Mouse (Mus musculus) gastrocnemius, postnatal 10 days (tissue): ENCODE measurements around the gene Aqp2. TPM values are rescaled to one million over a fixed set of nuclear protein-coding genes. Genes with fewer than 3 reads are reported as not detected.
A peak's percentile ranks its signal among the peaks of the same experiment; 100 is the strongest.

Experiments
- DNase-seq: peaks from one replicate; pipeline ENCODE4 v3.0.0; 2021; ENCODE audit warnings: mixed read lengths
- total RNA-seq, 2 experiments: library from RNA; stranded (reverse); gene quantifications; 2 replicates each; pipeline ENCODE4 v1.2.3; 2021

Gene Aqp2
- total RNA-seq, 2 experiments from 2014 or later = not detected

GRCm38 (mm10) chr15:99590429-99591084 is 11.7 kb downstream of the Aqp2 start, which contains the start of gene Aqp5:
Gene Aqp5 (plus strand): TSS chr15:99590782.
- DNase-seq = no peak

- DNase-seq = no peak
Observed at GRCm38 (mm10) chr15:99592177-99592576, 13.3 kb downstream of the Aqp2 start.

DNA sequence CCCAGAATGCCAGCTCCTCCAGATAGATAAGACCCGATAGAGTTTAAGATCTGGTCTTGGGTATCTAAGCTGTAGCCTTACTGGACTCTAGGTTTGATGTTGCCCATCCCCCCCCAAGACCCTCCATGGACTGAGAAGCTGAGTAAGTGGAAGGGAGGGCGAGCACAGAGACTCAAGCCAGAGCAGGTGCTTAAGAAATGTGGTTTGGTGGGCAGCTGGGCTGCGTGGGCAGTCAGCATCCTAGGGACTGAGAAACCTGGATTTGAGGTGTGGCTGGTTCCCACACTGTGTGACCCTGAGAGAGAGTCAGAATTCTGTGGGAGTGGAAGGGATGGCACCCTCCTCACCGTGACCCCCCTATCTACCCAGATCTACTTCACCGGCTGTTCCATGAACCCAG is 14.0 kb downstream of the Aqp2 start:
- no peak for DNase-seq

- DNase-seq = no peak
Observed at GRCm38 (mm10) chr15:99594951-99595350, 16.1 kb downstream of the Aqp2 start.

DNA sequence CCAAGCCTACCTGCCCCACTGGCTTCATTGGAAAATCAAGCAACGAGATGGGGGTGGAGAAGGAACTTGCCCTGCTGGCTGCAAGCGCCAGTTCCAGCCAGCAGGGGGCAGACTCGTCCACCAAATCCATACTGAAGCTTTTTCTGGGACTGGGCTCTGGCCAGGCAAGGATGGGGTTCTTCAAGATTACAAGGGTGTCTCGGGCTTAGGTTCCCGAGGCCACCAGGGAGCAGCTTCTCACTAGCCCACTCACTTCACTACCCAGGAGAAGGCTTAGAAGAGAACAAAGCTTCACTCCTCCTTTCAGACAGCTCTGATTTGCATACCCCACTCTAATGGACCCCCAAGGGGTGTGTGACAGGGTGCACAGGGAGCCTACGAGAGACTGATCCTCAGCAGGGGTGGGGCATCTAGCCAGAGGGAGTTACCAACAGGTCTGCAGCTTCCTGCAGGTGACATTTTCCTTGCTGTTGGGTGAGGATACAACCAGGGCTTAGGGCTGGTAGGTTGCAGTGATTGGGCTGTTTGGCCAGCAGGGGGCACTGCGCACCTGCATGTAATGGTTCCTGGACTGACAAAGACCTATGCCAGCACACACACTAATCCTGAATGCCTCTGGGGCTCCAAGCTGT is 17.3 kb downstream of the Aqp2 start:
- peak; percentile 89 for DNase-seq

DNA sequence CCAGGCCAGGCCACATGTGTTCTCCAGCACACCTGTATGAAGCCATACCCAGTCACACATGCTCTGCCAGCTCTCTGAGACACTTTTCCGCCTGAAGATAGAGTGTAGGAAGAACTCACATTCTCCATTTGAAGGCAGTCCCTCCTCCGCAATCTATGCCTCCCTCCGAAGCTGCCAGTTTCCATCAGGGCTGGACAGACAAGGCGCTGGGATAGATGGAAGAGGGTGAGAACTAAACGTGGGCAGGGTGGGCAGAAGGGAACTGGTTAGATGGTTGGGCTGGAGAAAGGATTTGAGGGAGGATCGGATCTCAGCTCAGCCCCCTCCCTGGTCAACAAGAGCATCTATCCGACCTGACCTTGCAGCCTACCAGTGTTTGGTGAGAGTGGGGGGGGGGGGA is 18.0 kb downstream of the Aqp2 start:
- DNase-seq = no peak

DNA sequence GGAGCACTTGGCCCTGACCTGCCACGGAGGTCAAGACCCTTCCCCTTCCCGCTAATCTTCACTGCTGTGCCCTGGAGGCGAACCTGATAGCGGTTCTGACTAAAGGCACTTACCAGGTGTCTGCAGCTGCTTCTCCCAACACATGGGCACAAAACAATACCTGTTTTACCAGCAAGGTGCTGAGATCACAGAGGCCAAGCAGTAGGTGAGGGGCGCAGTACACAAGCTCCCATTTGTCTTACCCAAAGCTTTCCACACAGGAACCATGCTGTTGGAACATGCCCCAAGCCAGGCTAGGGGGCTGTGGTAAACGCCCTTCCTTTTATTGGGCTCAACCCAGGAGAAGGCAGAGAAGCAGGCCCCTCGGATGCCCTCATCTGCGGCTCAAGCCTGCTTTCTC is 18.7 kb downstream of the Aqp2 start:
- DNase-seq = no peak

DNA sequence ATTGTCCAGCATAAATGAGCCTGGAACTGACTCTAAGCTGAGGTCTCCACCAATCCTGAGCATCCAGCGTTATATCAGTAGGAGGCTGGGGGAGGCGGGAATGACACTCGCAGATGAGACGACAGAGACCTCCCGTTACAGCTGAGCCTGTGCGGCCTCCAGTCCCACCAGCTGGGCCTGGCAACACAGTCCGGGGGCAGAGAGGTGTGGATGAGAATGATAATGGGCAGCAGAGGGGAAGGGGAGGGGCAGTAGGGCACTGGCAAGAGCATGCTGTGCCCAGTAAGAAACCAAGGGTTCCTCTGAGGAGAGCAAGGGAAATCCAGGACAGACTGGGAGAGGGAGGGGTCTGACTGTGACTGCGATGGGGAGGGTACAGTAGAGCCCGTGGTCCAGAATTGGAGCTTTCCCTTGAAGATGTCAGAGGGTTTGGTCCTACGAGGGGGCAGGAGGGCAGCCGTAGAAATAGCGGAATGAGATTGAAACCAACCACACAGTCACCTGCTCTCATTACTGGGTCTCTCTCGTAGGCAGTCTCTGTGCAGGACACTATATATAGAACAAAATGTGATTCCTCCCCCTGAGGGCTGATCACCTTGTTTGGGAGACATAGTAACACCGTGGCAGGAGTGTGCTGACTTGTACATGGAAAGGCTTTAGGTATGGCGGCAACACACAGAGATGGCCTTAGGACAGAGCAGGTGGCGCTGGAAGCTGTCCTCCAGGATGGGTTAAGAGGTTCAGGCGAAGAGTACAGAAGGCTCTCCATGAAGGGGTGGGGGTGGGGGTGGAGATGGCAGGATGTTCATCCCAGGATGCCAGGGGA is 20.6 kb downstream of the Aqp2 start:
- no peak for DNase-seq

- no peak for DNase-seq
Observed at GRCm38 (mm10) chr15:99600986-99601822, 22.3 kb downstream of the Aqp2 start, which contains the start of gene Aqp6. Gene Aqp6 (plus strand): TSS chr15:99601400.

DNA sequence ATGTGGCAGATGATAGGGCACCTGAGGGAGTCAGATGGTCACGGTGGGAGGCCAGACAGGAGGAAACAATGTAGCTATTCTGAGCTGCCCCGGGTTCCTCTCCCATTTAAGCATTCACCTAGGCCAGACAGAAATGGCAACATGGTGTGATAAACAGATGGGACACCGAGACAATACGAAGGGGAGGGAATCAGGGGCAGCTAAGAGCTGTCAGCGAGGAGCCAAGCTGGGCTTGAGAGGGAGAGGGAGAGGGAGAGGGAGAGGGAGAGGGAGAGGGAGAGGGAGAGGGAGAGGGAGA is 22.9 kb downstream of the Aqp2 start:
- no peak for DNase-seq

DNA sequence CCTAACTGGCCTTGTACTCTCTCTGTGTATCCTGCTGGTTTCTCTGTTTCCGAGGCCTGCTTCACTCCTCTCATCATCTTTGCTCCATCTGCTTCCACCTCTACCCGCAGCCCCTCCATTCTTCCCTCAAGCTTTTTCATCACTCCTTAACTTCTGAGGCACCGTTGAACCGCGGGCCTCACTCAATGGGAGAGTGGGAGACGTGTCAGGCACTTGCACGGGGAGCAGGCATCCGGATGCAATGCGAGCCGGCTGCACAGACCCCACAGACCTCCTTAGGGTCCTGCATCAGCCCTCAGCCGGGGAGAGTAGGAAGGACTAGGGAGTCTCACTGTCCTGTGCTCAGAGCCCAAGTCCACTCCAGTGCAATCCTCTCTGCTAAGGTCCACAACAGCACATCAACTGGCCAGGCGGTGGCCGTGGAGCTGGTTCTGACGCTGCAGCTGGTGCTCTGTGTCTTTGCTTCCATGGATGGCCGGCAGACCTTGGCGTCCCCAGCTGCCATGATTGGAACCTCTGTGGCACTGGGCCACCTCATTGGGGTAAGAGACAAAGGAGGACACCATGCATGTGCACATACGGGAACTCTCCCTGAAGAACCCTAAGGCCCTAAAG is 23.5 kb downstream of the Aqp2 start:
- no peak for DNase-seq

GRCm38 (mm10) chr15:99603216-99603615 is 24.4 kb downstream of the Aqp2 start:
- DNase-seq = no peak

- no peak for DNase-seq
Observed at GRCm38 (mm10) chr15:99605595-99605994, 26.7 kb downstream of the Aqp2 start.

GRCm38 (mm10) chr15:99606515-99606914 is 27.7 kb downstream of the Aqp2 start:
- DNase-seq = no peak

- no peak for DNase-seq
Observed at GRCm38 (mm10) chr15:99607388-99608113, 28.7 kb downstream of the Aqp2 start.

DNA sequence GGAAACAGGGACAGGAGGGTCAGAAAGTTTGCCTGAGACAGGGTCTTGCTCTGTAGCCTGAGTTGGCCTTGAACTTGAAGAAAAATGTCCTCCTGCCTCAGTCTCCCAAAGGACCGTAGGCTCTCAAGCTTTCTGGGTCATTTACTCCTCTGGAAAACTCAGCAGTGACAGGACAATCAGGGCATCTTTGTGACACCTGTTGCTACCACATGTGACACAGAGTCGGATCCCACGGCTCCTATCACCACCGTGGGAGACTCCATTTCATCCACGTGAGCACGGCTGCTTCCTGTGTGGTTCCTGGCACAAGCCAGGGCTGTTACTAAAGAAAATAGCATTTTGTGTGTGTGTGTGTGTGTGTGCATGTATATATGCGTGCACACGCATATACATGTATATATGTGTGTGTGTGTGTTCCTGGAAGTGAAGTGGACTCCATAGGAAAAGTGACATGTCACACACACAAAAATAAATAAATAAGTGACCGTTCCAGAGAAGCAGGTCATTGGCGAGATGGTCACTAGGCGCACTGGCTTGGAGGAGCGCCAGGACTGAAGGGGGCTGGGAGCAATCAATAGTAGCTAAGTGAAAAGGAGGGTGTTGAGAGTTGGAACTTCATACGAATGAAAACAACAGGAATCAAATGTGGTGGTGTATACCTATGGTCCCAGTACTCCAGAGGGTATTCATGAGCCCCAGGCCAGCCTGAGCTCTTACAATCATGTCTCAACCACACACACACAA is 29.7 kb downstream of the Aqp2 start:
- DNase-seq = no peak

GRCm38 (mm10) chr15:99611563-99611962 is 32.7 kb downstream of the Aqp2 start:
- DNase-seq = no peak

DNA sequence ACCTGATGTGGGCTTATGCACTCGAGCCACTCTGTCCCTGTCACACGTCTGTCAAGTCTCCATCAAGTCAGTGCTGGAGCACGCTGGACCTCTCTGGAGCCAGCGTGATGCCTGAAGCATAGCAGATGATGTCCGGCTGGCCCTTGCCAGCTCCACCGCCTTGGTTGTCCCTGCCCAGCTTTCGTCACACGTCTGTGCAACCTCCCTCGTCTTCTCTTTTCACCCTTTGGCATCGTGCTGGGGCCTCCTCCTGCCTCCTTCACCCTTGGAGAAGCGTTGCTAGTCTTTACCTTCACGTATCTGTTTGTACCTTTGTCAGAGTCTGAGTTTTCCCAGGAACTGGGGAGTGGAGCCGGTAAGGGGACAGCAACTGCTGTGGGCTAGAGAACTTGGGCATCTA is 35.4 kb downstream of the Aqp2 start:
- DNase-seq = no peak

DNA sequence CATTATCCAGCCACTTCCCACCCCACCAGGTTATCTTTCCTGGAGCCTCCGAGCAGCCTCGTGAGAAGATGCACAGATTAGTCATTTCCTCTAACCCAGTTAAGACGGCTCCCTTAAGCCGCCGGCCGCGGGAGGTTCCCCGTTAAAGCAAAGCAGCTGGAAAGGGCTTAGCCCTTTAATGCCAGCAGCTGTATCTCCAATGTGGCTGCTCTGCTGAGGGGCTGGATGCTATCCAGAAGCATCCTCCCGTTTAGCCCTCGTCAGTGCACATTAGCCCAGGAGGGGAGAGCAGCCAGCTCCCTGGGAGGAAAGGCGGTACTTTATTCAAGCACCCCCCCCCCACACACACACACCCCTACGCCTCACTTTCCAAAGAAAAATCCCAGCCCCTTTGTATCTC is 35.9 kb downstream of the Aqp2 start:
- peak; percentile 41 for DNase-seq

- DNase-seq = no peak
Observed at GRCm38 (mm10) chr15:99615246-99615645, 36.4 kb downstream of the Aqp2 start.

DNA sequence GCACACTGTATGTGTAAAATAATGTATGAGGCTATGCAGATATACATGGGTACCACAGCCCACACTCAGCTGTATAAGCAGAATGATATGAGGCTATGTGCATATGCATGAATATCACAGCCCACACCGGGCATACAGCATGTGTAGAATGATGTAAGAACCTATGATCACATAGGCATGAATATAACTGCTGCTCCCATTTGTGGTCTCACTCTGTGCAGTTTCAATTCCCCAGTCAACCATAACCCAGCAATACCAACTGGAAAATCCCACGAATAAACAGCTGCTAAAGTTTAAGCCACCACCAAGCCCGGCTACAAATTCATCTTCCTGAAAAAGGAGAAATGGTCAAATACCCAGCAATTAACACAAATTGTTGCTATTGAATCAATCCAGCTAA is 39.7 kb downstream of the Aqp2 start:
- DNase-seq = no peak
